Mouse (Mus musculus) CH12.LX (cell line): ENCODE data around the gene Timm23. TPM values are rescaled to one million over a fixed set of nuclear protein-coding genes. Genes with fewer than 3 reads are reported as not detected.

Source experiments
- DNase-seq: peaks from one replicate; pipeline ENCODE4 v3.0.0-alpha.2; 2013; ENCODE audit errors: extremely low read depth
- H3K27ac ChIP-seq: 2 replicates; pipeline ENCODE4 v1.5.1; 2012; ENCODE audit warnings: low read depth, mild to moderate bottlenecking, control low read depth, moderate library complexity; ENCODE audit not compliant: insufficient read depth
- H3K27me3 ChIP-seq: replicated peaks from 2 replicates; pipeline ENCODE3; 2012; ENCODE audit warnings: inconsistent platforms
- H3K36me3 ChIP-seq, 2 experiments: replicated peaks in 1 of 2; 2 replicates each; pipeline versions ENCODE3 to v1.6.1; 2012; ENCODE audit warnings: inconsistent platforms in 1 of 2, low read length in 1 of 2, mild to moderate bottlenecking in 1 of 2, mixed read lengths in 1 of 2, moderate library complexity in 1 of 2; ENCODE audit not compliant: control insufficient read depth in 1 of 2, insufficient read depth in 1 of 2
- H3K4me1 ChIP-seq, 2 experiments: 2 replicates each; pipeline ENCODE4 v1.6.1; 2012; ENCODE audit warnings: inconsistent platforms in 1 of 2, moderate library complexity in 1 of 2; ENCODE audit not compliant: insufficient read depth in 2 of 2, control insufficient read depth in 1 of 2
- H3K4me2 ChIP-seq: 2 replicates; pipeline ENCODE4 v1.6.1; 2012; ENCODE audit warnings: low read depth, mild to moderate bottlenecking, control low read depth; ENCODE audit not compliant: poor library complexity, insufficient read depth, severe bottlenecking
- H3K4me3 ChIP-seq, 3 experiments: fragments of 150-350 bp in 1 of 3; sonication (generic) in 1 of 3; replicated peaks in 1 of 3; 2 replicates each; pipeline versions ENCODE3 to v1.5.1; 2011 to 2012; ENCODE audit warnings: low read depth in 2 of 3, low read length in 2 of 3, mild to moderate bottlenecking in 2 of 3, moderate library complexity in 2 of 3, control low read depth in 1 of 3, improper control_type of control experiment in 1 of 3, inconsistent platforms in 1 of 3, mixed read lengths in 1 of 3; ENCODE audit not compliant: poor library complexity in 1 of 3
- H3K79me2 ChIP-seq: replicated peaks from 2 replicates; pipeline ENCODE4 v1.6.1; 2012; ENCODE audit warnings: mild to moderate bottlenecking, moderate library complexity; ENCODE audit not compliant: control insufficient read depth, poor library complexity, insufficient read depth, severe bottlenecking; ENCODE audit errors: extremely low read depth
- H3K9ac ChIP-seq: 2 replicates; pipeline ENCODE4 v1.6.1; 2012; ENCODE audit warnings: low read depth, mild to moderate bottlenecking, control low read depth, moderate library complexity; ENCODE audit not compliant: insufficient read depth
- H3K9me3 ChIP-seq: replicated peaks from 2 replicates; pipeline ENCODE3; 2012; ENCODE audit warnings: low read length, inconsistent platforms, mixed read lengths
- BHLHE40 ChIP-seq: IDR thresholded peaks from 2 replicates; pipeline ENCODE4 v1.6.1; 2011; ENCODE audit warnings: mild to moderate bottlenecking, low read depth, low read length, improper control_type of control experiment
- CHD1 ChIP-seq: IDR thresholded peaks from 2 replicates; pipeline ENCODE4 v1.6.1; 2012; ENCODE audit warnings: low read depth, low read length, improper control_type of control experiment, inconsistent platforms
- CHD2 ChIP-seq: IDR thresholded peaks from 2 replicates; pipeline ENCODE4 v1.6.1; 2011; ENCODE audit warnings: low read length, improper control_type of control experiment
- CTCF ChIP-seq, 2 experiments: IDR thresholded peaks in 1 of 2; conservative IDR thresholded peaks in 1 of 2; 2 replicates each; pipeline ENCODE4 v1.5.1; 2011 to 2012; ENCODE audit warnings: low read depth in 2 of 2, low read length in 2 of 2, improper control_type of control experiment in 1 of 2, inconsistent platforms in 1 of 2, mild to moderate bottlenecking in 1 of 2, moderate library complexity in 1 of 2
- E2F4 ChIP-seq: IDR thresholded peaks from 2 replicates; pipeline ENCODE4 v1.6.1; 2011; ENCODE audit warnings: low read depth, low read length, improper control_type of control experiment; ENCODE audit not compliant: insufficient replicate concordance
- EP300 ChIP-seq: IDR thresholded peaks from 2 replicates; pipeline ENCODE4 v1.6.1; 2011; ENCODE audit warnings: low read length, improper control_type of control experiment
- ETS1 ChIP-seq: conservative IDR thresholded peaks from 2 replicates; pipeline ENCODE4 v1.6.1; 2012; ENCODE audit warnings: low read depth, mild to moderate bottlenecking, inconsistent platforms, low read length, improper control_type of control experiment, moderate library complexity
- GABPA ChIP-seq: IDR thresholded peaks from 2 replicates; pipeline ENCODE4 v1.6.1; 2012; ENCODE audit warnings: low read depth, low read length, improper control_type of control experiment, inconsistent platforms; ENCODE audit not compliant: insufficient replicate concordance
- HCFC1 ChIP-seq: IDR thresholded peaks from 2 replicates; pipeline ENCODE4 v1.6.1; 2012; ENCODE audit warnings: low read depth, mild to moderate bottlenecking, inconsistent platforms, low read length, improper control_type of control experiment
- IRF4 ChIP-seq: IDR thresholded peaks from 2 replicates; pipeline ENCODE4 v1.6.1; 2014; ENCODE audit warnings: low read depth, mild to moderate bottlenecking, inconsistent platforms, low read length, improper control_type of control experiment
- KAT2A ChIP-seq: IDR thresholded peaks from 2 replicates; pipeline ENCODE4 v1.6.1; 2012; ENCODE audit warnings: low read length, improper control_type of control experiment, inconsistent platforms; ENCODE audit not compliant: insufficient replicate concordance
- MAFK ChIP-seq: IDR thresholded peaks from 2 replicates; pipeline ENCODE4 v1.6.1; 2011; ENCODE audit warnings: low read length, improper control_type of control experiment; ENCODE audit not compliant: insufficient replicate concordance
- MAX ChIP-seq: IDR thresholded peaks from 2 replicates; pipeline ENCODE4 v1.6.1; 2011; ENCODE audit warnings: low read length, improper control_type of control experiment
- MAZ ChIP-seq: IDR thresholded peaks from 2 replicates; pipeline ENCODE4 v1.6.1; 2012; ENCODE audit warnings: low read depth, mild to moderate bottlenecking, inconsistent platforms, low read length, improper control_type of control experiment, moderate library complexity
- MEF2A ChIP-seq: IDR thresholded peaks from 2 replicates; pipeline ENCODE4 v1.6.1; 2014; ENCODE audit warnings: low read depth, mild to moderate bottlenecking, inconsistent platforms, low read length, improper control_type of control experiment, borderline replicate concordance
- MXI1 ChIP-seq: IDR thresholded peaks from 2 replicates; pipeline ENCODE4 v1.6.1; 2011; ENCODE audit warnings: mild to moderate bottlenecking, low read depth, low read length, improper control_type of control experiment
- NELFE ChIP-seq: IDR thresholded peaks from 2 replicates; pipeline ENCODE4 v1.6.1; 2011; ENCODE audit warnings: low read depth, low read length, improper control_type of control experiment
- NRF1 ChIP-seq: IDR thresholded peaks from 2 replicates; pipeline ENCODE4 v1.6.1; 2014; ENCODE audit warnings: low read depth, mild to moderate bottlenecking, inconsistent platforms, low read length, improper control_type of control experiment, moderate library complexity
- PAX5 ChIP-seq: IDR thresholded peaks from 2 replicates; pipeline ENCODE4 v1.6.1; 2012; ENCODE audit warnings: low read length, inconsistent platforms, mixed read lengths
- POLR2A ChIP-seq: IDR thresholded peaks from 2 replicates; pipeline ENCODE4 v1.6.1; 2011; ENCODE audit warnings: low read depth, mild to moderate bottlenecking, improper control_type of control experiment, low read length
- POLR2AphosphoS2 ChIP-seq: IDR thresholded peaks from 2 replicates; pipeline ENCODE4 v1.6.1; 2011; ENCODE audit warnings: low read depth, low read length, improper control_type of control experiment
- SIN3A ChIP-seq: IDR thresholded peaks from 2 replicates; pipeline ENCODE4 v1.6.1; 2012; ENCODE audit warnings: low read length, improper control_type of control experiment, inconsistent platforms
- SMC3 ChIP-seq: IDR thresholded peaks from 2 replicates; pipeline ENCODE4 v1.6.1; 2011; ENCODE audit warnings: low read depth, low read length, improper control_type of control experiment
- TBP ChIP-seq: conservative IDR thresholded peaks from 2 replicates; pipeline ENCODE4 v1.6.1; 2011; ENCODE audit warnings: low read depth, low read length, improper control_type of control experiment
- TCF12 ChIP-seq: IDR thresholded peaks from 2 replicates; pipeline ENCODE4 v1.6.1; 2014; ENCODE audit warnings: low read depth, mild to moderate bottlenecking, inconsistent platforms, low read length, improper control_type of control experiment
- UBTF ChIP-seq: IDR thresholded peaks from 2 replicates; pipeline ENCODE4 v1.6.1; 2012; ENCODE audit warnings: low read depth, mild to moderate bottlenecking, inconsistent platforms, low read length, improper control_type of control experiment, moderate library complexity
- USF1 ChIP-seq: IDR thresholded peaks from 2 replicates; pipeline ENCODE4 v1.6.1; 2014; ENCODE audit warnings: low read depth, mild to moderate bottlenecking, inconsistent platforms, low read length, improper control_type of control experiment
- USF2 ChIP-seq: conservative IDR thresholded peaks from 2 replicates; pipeline ENCODE4 v1.6.1; 2011; ENCODE audit warnings: low read depth, low read length, improper control_type of control experiment
- ZC3H11A ChIP-seq: IDR thresholded peaks from 2 replicates; pipeline ENCODE4 v1.6.1; 2012; ENCODE audit warnings: low read depth, mild to moderate bottlenecking, inconsistent platforms, low read length, improper control_type of control experiment
- ZKSCAN1 ChIP-seq: IDR thresholded peaks from 2 replicates; pipeline ENCODE4 v1.6.1; 2012; ENCODE audit warnings: low read depth, inconsistent platforms, low read length, improper control_type of control experiment, borderline replicate concordance
- ZNF384 ChIP-seq: IDR thresholded peaks from 2 replicates; pipeline ENCODE4 v1.6.1; 2012; ENCODE audit warnings: low read depth, low read length, improper control_type of control experiment, inconsistent platforms
- dilution Hi-C: fragments of 300-500 bp; cut with MboI; formaldehyde crosslinking; loops from 2 replicates; pipeline ENCODE4 v1.14.3; 2020; ENCODE audit warnings: low sequenced_read_pairs; ENCODE audit not compliant: extremely low pct_unique_long_range_greater_than_20kb, extremely low pct_ligation_motif_present
- in situ Hi-C: fragments of 300-500 bp; cut with MboI; formaldehyde crosslinking; loops from 3 replicates; pipeline ENCODE4 v1.14.3; 2019; ENCODE audit warnings: low sequenced_read_pairs, low pct_ligation_motif_present, low pct_unique_long_range_greater_than_20kb, mixed read lengths
- polyA plus RNA-seq: library from polyadenylated mRNA; unstranded; fragments of >175 nt; gene quantifications from 2 replicates; pipeline ENCODE4 v1.2.1, GENCODE M21; 2012; ENCODE audit warnings: low read depth; ENCODE audit not compliant: insufficient read length
- total RNA-seq, 2 experiments: library from RNA; depleted of rRNA; stranded (reverse); fragments of 300-350 nt in 1 of 2; fragments of >200 nt in 1 of 2; gene quantifications; 2 replicates each; pipeline ENCODE4 v1.2.3; 2012 to 2014

The Timm23 gene
- total and polyA plus RNA-seq, 3 experiments, result 285 to 558 (median 495) TPM

- no peaks in the 10 kb centered on the region for H3K27me3 ChIP-seq
- peaks cover 2 to 78% of the 10 kb centered on the region in 2 experiments; a peak in 2 of 4 replicates for H3K4me1 ChIP-seq
- peak overlapping the region; percentile 27 to 46 (median 46) for H3K4me3 ChIP-seq
- no peak for TF ChIP-seq MXI1
- TF ChIP-seq POLR2AphosphoS2, result 0 out of 2 replicates have a peak, but pooled peaks have one; percentile 9
- H3K27ac ChIP-seq, result no peak overlapping the region
- H3K9ac ChIP-seq, result peak overlapping the region; percentile 74
- dilution Hi-C loops (no loop called here), in situ Hi-C loops (no loop called here)
- H3K4me2 ChIP-seq, result peak overlapping the region; percentile 89
- no peaks in the 10 kb centered on the region for H3K9me3 ChIP-seq
- peaks cover 4 to 26% of the 10 kb centered on the region in 2 experiments for H3K36me3 ChIP-seq
- H3K79me2 ChIP-seq, result peaks cover 75% of the 10 kb centered on the region
- no peak for DNase-seq
Measured at GRCm38 (mm10) chr14:32166062-32166441, 35.6 kb downstream of the Timm23 start.

GRCm38 (mm10) chr14:32165278-32166061, 36.2 kb downstream of the Timm23 start:
- H3K4me1 ChIP-seq, result peaks cover 2 to 78% of the 10 kb centered on the region in 2 experiments; a peak in 2 of 4 replicates
- TF ChIP-seq ZKSCAN1 (no peak), MAZ (peak; percentile 66; the same call in 1 of the 2 replicates), SIN3A (peak; percentile 74), E2F4 (no peak), MXI1 (no peak; the same call in 1 of the 2 replicates), SMC3 (no peak), CTCF (conservative IDR thresholded peaks at IDR 0.05 in 1 of 2, IDR thresholded peaks at IDR 0.05 in 1 of 2; ENCODE audit: low read depth in 2 of 2, low read length in 2 of 2) (peak in 1 of 2 experiments; percentile 40; a peak in 2 of 4 replicates), TBP (peak; percentile 88), EP300 (peak; percentile 7; the same call in 1 of the 2 replicates), NRF1 (peak; percentile 94), MAFK (no peak), MEF2A (peak; percentile 46; the same call in 1 of the 2 replicates), HCFC1 (no peak; the same call in 1 of the 2 replicates), CHD1 (no peak), PAX5 (no peak), CHD2 (no peak), GABPA (no peak), BHLHE40 (peak; percentile 42), ZC3H11A (no peak), NELFE (peak; percentile 91), ETS1 (0 out of 2 replicates have a peak, but pooled peaks have one; percentile 11), IRF4 (no peak), POLR2AphosphoS2 (peak; percentile 84; the same call in 1 of the 2 replicates), POLR2A (peak; percentile 99), KAT2A (no peak), MAX (peak; percentile 76), TCF12 (peak; percentile 81; the same call in 1 of the 2 replicates), USF2 (no peak), USF1 (no peak), ZNF384 (peak; percentile 93), UBTF (peak; percentile 89)

More at GRCm38 (mm10) chr14:32165278-32166061, 36.2 kb downstream of the Timm23 start:
- peaks cover 79% of the 10 kb centered on the region for H3K79me2 ChIP-seq
- H3K4me2 ChIP-seq, result peak overlapping the region; percentile 89
- peak overlapping the region; percentile 76 for H3K9ac ChIP-seq
- in situ Hi-C loops (no loop called here), dilution Hi-C loops (no loop called here)
- peak overlapping the region; percentile 79 for H3K27ac ChIP-seq
- peak; percentile 94 for DNase-seq
- no peaks in the 10 kb centered on the region for H3K27me3 ChIP-seq
- H3K4me3 ChIP-seq, result peak overlapping the region; percentile 39 to 49 (median 46)
- H3K36me3 ChIP-seq, result peaks cover 0 to 20% of the 10 kb centered on the region in 2 experiments
- H3K9me3 ChIP-seq, result no peaks in the 10 kb centered on the region
